Mouse (Mus musculus) spleen, postnatal 10 days (tissue): Measurements from ENCODE around the gene Thoc3.
"Not testable (repeated sequence)": the region's sequence is repeated elsewhere in the genome, so short reads cannot be mapped to it uniquely, and the experiment has no call there.

ENCODE experiments used
- DNase-seq, 2 experiments: peaks; one replicate each; pipeline ENCODE4 v3.0.0; 2021 to 2022; ENCODE audit warnings: low spot score in 2 of 2

The Thoc3 gene

GRCm38 (mm10) chr13:54468098-54469011 lies at the start of gene Thoc3:
Thoc3 (minus strand) TSS chr13:54468849.
- peak; percentile 79 to 95 for DNase-seq

- DNase-seq = no peak
Measured at GRCm38 (mm10) chr13:54505920-54506319, 37.3 kb upstream of the Thoc3 start.

GRCm38 (mm10) chr13:54504611-54505260 lies 36.1 kb upstream of the Thoc3 start:
- no peak for DNase-seq

DNA sequence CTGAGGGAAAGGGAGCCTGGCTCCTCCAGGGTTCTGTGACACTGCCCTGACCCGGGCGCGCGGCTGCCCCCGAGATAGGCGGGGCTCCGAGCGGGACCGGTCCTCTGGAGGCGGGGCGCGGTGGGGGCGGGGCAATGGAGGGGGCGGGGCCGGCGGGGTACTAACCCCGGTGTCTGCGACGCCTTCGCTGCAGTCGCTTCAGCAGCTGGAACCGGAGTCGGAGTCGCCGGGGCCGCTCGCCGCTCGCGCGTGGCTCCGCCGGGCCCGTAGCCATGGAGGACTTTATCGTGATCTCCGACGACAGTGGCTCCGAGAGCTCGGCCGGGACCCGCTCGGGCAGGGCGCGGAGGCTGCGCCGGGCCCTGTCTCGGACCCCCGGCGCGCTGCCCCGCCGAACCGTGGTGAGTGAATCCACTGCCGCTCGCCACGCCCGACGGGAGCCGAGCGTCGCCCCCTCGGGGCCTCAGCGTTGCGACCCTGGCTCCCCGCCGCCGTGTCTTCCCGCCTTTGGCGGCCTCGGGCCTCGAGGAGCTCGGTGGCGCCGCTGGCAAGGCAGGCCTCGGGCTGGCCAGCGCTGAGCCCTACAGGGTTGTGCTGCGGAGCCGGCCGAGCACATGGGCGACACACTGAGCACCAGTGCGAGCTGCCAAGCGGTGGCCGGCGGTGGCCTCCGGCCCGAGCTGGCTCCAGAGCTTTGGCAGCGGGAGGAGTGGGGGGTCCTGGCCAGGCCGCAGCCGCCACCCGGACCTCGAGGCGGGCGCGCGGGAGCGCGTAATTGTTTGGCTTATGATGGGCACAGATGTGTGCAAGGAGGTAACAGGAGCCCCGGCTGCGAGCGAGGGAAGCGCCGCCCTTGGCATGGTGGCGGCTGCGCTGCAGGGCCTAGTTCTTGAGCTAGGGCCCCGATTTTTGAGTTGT lies 35.2 kb upstream of the Thoc3 start, which contains the start of gene Simc1:
Gene Simc1, plus strand, starts transcription at position 176 of the 918 bp plus-strand sequence.
- DNase-seq = peak; percentile 68 to 82

DNA sequence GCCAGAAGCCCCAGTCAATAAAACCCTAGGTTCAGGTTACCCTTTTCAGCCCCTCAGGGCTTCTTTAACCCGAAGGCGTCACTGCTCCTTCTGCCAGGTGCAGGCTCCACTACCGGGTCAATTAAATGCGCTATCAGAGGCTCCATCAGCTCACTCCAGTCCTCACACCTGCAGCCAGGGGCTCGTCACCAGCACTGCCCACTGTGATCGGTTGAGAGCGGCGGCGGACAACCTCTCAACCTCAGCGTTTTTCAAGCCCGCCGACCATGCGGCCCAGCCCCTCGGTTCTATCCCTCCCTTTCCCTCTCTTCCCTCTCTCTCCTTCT lies 34.6 kb upstream of the Thoc3 start:
- DNase-seq = no peak

DNA sequence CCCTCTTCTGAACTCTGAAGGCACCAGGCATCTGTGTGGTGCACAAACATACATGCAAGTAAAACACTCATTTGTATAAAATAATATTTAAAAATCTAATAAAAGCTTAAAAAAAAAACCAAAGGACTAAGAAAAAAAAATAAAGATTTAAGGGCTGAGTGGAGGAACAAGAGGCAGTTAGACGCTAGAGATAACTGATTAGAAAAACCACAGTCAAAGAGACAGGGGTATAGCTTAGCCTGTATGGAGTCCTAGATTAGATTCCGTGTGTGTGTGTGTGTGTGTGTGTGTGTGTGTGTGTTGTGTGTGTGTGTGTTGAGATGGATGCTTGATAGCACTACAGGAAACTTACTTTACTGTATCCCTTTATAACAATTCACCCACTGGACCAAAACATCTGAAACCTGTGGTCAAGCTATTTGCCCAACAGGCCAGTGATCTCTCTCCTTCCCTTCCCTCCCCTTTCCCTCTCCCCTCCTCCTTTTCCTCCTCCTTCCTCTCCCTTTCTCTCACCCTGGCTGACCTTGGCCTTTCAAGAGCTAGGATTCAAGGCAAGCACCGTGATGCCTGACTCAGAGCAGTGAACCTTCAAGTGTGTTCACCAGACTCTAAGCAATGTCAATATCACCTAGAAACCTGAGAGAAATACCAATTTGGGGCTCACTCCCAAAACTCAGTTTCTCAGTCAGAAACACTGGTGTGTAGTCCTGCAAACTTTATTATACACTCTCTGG lies 33.5 kb upstream of the Thoc3 start:
- no peak for DNase-seq

DNA sequence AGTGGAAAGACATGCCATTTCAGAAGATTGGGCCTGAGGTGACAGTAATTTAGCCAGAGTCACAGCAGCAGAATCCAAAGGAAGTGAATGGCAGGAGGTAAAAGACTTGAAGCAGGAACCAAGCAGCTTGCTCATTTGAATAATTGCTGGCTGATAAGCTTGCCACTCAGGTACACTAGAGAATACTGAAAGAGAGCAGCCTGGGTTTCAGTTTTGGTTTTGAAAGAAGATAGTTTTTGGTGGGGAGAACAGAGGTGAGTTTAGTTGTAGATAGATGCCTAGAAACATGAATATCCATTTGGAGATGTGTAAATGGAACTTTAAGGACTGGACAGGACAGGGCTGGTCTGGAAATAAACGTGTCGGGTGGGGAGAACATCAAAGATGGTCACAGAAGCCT lies 32.7 kb upstream of the Thoc3 start:
- DNase-seq = no peak

- not testable (repeated sequence) for DNase-seq
Measured at GRCm38 (mm10) chr13:54499551-54499950, 30.9 kb upstream of the Thoc3 start.

DNA sequence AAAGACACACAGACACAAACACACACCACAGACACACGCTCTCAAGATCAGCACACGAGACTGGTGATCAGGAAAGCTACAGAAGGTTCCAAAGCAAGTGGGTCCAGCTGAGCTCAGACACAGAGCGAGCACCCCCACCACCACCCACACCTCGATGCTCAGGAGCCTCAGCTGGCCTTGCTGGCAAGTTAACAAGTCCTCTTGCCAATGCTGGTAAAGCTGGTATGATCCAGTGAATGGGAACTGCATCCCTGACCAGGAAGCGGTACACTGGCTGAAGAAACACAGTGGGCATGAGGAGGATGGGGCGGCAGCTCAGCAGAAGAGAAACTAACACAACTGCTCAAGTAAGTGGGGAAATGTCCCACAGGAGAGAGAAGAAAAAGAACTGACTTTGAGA lies 22.7 kb upstream of the Thoc3 start:
- DNase-seq = no peak

GRCm38 (mm10) chr13:54490411-54490810 lies 21.8 kb upstream of the Thoc3 start:
- no peak for DNase-seq

DNA sequence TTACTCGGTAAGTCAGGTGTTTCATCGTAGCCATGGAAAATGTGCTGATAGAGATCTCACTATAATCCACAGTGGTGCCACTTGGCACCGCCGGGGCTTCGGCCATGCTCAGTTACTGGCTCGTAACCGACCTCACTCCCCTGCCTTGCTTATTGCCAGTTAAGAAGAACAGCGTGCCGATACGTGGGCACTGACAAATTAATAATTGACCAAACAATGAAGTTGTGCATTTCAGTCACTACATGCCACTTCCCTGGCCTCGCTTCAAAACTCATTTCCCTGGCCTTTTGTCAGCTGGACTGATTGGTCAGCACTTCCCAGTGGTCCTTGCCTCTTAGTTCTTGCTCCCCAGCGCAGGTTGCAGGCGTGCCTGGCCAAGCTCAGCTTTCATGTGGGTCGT lies 12.8 kb upstream of the Thoc3 start:
- DNase-seq = no peak

DNA sequence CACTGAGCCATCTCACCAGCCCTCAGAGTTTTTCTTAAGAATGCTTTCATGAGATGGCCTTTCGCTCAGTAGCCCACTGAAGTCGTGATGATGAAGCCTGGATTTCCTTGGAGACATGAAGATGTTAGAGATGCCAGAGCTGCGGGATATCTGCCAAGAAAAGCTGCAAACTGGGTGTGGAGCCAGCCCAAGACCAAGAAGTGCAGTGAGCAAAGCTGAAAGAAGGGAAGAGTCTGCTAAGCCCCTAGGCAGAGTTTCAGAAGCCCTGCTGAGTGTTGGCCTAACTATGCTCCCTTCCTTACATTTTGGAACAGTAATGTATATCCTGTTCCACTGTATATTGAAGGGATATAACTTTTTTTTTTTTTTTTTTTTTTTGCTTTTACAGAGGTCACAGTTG lies 10.6 kb upstream of the Thoc3 start:
- no peak for DNase-seq

- DNase-seq = peak in 1 of 2 experiments; percentile 44
Measured at GRCm38 (mm10) chr13:54475702-54476101, 7.1 kb upstream of the Thoc3 start.

GRCm38 (mm10) chr13:54474996-54475395 lies 6.3 kb upstream of the Thoc3 start:
- DNase-seq = no peak

GRCm38 (mm10) chr13:54471967-54472366 lies 3.3 kb upstream of the Thoc3 start:
- DNase-seq = no peak

- DNase-seq = no peak
Measured at GRCm38 (mm10) chr13:54469012-54469354, 334 bp upstream of the Thoc3 start.

GRCm38 (mm10) chr13:54459282-54459681 lies 9.4 kb downstream of the Thoc3 start:
- no peak for DNase-seq

GRCm38 (mm10) chr13:54457062-54457461 lies 11.6 kb downstream of the Thoc3 start:
- DNase-seq = peak in 1 of 2 experiments; percentile 56

DNA sequence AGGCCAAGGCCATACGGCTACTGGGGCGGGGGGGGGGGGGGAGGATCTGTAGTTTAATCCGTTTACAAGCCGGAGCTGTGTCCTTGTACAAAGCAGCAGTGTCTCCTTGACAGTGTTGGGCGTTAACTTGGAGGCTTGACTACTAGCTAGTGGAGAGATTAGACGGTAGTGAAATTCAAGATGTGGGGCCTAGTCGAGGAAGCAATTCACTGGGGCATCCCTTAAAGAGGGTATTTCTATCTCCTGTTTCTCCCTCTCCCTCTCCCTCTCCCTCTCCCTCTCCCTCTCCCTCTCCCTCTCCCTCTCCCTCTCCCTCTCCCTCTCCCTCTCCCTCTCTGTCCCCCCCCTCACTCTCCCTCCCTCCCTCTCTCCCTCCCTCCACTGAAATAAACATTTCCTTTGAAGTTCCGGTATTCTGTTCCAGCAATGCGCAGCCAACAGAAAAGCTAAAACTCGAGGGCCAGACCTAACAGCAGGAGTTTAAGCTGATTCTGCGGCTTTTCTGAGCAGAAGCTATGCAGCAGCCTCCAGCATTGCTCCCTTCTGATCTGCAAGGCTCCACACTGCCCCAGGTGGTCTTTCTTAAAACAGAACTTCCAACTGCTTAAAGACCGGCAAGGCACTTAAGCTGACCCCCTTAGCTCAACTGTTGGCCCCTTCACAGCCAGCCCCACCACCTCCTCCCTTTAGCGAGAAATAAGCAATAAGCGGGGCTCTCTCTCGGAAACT lies 21.0 kb downstream of the Thoc3 start:
- DNase-seq = peak in 1 of 2 experiments; percentile 55

- peak; percentile 67 to 86 for DNase-seq
Measured at GRCm38 (mm10) chr13:54446686-54447495, 21.8 kb downstream of the Thoc3 start.
